Mouse (Mus musculus): ENCODE results near the gene Dynlt1b.
"Not testable (repeated sequence)": the region's sequence is repeated elsewhere in the genome, so short reads cannot be mapped to it uniquely, and the experiment has no call there.

DNA sequence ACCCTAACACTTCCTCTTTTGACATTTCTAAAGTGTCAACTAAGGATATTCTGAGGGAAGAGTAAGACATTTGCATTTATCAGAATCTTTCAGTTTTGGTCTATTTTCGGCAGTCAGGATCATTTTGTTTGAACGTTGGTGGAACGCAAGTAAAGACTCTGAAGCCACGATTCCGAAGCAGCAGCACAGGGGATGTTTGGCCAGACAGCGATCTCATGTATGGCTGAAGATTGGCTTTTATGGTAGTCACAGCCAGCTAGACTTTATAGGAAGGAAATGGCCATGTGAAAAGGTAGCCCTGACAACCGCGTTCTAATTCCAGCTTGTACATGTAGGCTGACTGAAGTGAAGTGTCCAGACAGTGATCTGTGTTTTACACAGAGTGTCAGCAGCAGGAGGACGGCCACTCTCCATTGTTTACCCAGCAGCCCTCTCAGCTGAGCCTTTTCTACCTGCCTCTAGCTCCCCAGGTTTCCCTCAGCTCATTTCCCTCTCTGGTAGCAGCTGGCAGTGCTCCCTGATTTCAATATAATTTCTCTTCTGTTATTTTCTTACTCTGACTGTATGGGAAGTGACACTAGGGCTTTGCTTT, 594 bp downstream of the Dynlt1b start:
- TF ChIP-seq CTCF (conservative IDR thresholded peaks at IDR 0.05; ENCODE audit: low read length); NANOG (IDR thresholded peaks at IDR 0.05; ENCODE audit: borderline replicate concordance, low read length): not testable (repeated sequence)

All from E14TG2a.4 (cell line).